Mouse (Mus musculus) layer of hippocampus, adult 9-11 months (tissue): ENCODE measurements around the gene Usp18.

Source experiments
- DNase-seq: peaks from one replicate; pipeline ENCODE4 v3.0.0; 2022

Gene Usp18

DNA sequence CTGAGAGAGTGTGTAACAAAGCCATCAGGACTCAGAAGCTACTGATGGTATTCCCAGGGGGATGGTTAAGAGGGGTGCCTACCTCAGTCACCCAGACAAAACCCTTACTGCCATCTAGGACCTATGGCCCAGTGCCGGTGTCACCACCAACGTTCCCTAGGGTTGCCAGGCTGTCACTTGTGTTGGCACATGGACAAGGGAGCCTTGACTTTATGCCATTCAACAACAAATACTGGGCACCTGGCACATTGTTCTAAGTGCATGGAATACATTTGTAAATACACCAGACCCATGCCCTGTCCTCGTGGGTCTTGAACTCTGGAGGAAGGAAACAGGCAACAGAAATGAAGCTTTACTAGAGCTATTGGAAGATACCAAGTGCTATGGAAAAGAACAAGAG lies 59.9 kb downstream of the Usp18 start:
- DNase-seq = no peak

DNA sequence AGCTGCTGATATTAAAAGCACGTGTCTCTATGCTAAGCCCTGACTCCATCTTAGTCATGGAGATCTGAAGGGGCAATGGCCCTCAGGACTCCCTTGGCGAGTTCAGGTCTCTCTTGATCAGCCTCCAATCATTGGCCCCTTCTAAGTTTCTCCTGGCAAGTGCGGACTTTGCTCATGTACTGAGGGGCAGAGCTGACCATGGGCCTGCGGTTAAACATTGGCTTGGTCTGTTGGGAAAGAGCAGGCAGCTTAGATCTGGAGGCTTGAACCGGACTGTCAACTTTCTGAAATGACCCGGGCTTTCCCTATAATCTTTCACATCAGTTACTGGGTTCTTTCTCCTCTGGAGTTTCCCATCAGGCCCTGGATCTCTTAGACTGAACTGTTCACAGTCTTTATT lies 65.3 kb downstream of the Usp18 start:
- no peak for DNase-seq

DNA sequence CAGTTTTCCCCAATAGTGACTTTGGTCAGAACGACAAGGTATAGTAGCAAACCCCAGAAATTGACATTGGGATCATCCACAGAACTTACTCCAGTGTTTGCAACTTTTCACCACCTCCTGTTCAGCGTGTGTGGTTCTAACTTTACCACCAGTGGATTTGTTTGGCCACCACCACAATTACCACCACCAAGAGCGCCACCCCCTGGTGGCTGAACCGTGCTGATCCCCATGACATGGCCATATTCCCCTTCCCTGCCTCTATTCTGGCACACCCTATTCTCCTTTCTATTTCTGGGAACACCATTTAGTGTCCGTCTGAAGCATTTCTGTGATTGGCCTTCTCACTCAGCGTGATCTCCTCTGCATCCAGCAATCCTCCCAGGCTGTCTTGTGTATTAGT lies 73.4 kb downstream of the Usp18 start:
- DNase-seq = no peak
